Mouse (Mus musculus): Measurements from ENCODE around the gene Ccnjl. TPM values are rescaled to one million over a fixed set of nuclear protein-coding genes. Genes with fewer than 3 reads are reported as not detected.
A peak's percentile ranks its signal among the peaks of the same experiment; 100 is the strongest.

The Ccnjl gene
- polyA plus RNA-seq, 1 experiment from 2014 or later: 32.9 TPM

DNA sequence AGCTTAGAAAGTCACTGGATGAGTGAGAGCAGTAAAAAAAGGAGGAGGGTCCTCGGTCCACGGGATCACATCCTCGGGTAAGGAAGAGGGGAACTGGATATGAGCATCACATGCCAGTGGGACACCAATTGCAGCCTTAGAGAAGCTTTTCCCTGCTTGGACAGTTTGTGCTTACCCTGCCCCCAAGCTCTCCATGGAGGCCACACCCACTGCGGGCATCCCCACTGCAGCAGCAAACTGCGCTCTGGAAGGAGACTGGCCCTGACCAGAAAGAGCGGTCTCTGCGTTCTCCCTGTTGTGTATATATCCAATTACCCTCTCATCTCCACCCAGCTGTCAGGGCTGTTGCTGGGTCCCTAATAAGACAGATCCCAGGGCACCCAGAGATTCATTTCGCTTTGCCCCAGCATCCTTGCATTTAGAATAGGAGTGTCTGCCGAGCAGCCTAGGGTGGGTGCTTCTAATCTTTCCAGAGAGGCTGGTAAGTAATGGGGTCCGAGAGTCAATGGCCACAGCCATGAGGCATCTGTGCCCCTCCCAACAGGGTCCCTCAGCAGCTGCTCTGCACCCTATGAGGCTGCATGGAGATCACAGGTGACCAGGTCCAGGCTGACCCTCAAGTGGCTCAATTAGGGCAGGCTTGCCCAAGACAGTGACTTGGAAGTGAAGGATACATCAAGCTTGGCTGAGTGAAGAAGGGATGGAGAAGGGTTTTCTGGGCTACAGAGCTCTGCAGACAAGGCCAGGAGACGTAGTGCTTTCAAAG, 49.3 kb downstream of the Ccnjl start:
- H3K36me3 ChIP-seq (ENCODE audit: insufficient read depth): peaks cover 24% of the 10 kb centered on the region; the same call in 1 of the 2 replicates

DNA sequence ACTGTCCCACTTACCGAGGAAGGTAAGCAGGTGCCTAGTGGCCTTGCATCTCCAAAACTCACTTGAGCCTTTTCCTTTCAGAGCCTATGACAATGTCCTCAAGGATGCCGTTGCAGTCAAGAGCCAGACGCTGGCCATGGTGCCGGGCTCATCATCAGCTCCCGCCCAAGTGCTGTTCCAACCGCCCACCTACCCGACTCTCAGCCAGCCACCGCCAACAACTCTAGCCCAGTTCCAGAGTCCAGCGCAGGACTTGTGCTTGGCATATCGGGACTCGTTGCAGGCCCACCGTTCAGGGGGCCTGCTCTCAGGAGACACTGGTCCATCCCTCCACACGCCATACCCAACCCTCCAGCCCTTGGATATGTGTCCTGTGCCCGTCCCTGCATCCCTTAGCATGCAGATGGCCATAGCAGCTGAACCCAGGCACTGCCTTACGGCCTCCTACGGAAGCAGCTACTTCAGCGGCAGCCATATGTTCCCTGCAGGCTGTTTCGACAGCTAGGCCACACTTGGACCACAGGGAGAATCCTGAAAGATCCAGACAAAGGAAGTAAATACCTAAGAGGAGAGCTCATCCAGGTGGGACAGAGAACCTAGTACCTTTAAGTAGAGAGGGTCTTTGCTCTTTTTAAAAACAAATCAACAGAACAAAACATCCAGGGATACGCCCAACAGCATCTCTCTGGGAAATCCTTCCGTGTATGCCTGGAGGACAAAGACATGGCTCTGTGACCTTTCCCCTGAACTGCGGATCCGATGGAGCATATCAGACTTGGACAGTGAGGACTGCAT, 56.8 kb downstream of the Ccnjl start:
- 92% methylated on average over 22 of the region's 22 CpGs for WGBS
- Histone ChIP-seq H3K9ac (no peak overlapping the region), H3K36me3 (ENCODE audit: insufficient read depth) (peaks cover 57% of the 10 kb centered on the region), H3K27me3 (ENCODE audit: insufficient read depth, low read length) (no peaks in the 10 kb centered on the region), H3K9me3 (ENCODE audit: low read depth, low read length) (no peaks in the 10 kb centered on the region), H3K27ac (ENCODE audit: low read depth) (no peak overlapping the region), H3K4me3 (ENCODE audit: low read depth, low read length) (no peak overlapping the region), H3K4me2 (no peak overlapping the region), H3K4me1 (ENCODE audit: insufficient read depth) (no peaks in the 10 kb centered on the region)
- TF ChIP-seq CTCF (IDR thresholded peaks at IDR 0.05; ENCODE audit: low read depth): no peak
- ATAC-seq (ENCODE audit: insufficient read depth) (no peak), DNase-seq (no peak)

More for the DNA sequence above, 49.3 kb downstream of the Ccnjl start:
- ATAC-seq (ENCODE audit: insufficient read depth) (no peak), DNase-seq (peak; percentile 14)
- Histone ChIP-seq H3K27me3 (ENCODE audit: insufficient read depth, low read length) (no peaks in the 10 kb centered on the region), H3K4me1 (ENCODE audit: insufficient read depth) (peaks cover 13% of the 10 kb centered on the region; the same call in 1 of the 2 replicates), H3K27ac (ENCODE audit: low read depth) (no peak overlapping the region), H3K4me2 (no peak overlapping the region), H3K4me3 (ENCODE audit: low read depth, low read length) (no peak overlapping the region), H3K9me3 (ENCODE audit: low read depth, low read length) (no peaks in the 10 kb centered on the region), H3K9ac (no peak overlapping the region)
- TF ChIP-seq CTCF (IDR thresholded peaks at IDR 0.05; ENCODE audit: low read depth): no peak
- 70% methylated on average over 11 of the region's 11 CpGs for WGBS

DNA sequence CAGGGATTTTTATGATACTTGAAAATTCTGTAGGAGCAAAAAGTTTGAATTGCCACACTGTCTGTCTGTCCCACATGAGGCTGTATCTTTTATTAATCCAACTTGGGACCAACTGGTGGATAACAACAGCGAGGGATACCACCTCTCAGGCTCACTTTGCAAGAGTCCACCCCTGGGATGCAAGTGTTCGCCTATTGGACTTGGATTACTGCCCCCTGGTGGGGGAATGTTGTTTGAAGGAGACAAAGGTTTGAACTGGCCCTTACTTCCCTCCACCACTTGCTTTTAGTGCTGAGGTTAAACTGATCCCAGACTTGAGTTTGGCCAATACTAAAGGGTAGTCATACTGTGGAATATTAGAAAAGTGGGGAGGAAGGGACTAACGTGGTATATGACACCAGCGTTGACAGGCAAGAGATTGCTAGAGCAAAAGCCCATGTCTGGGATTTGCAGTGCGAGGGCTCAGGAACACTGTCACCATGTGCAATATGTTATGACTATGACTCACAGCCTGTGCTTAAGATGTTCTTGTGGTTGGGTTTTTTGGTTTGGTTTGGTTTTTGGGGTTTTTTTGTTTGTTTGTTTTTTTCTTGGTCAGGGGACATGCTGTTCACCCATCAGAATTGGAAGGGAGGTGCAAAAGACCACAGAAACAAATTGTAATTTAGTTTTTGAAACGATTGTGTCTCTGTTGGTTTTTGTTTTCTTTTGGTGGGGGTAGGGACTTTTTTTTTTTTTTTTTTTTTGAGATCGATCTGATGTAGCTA, 57.9 kb downstream of the Ccnjl start, which contains the start of gene 4933415A04Rik:
4933415A04Rik (plus strand) TSS at position 717 of the 767 bp plus-strand sequence.
- Histone ChIP-seq H3K9me3 (ENCODE audit: low read depth, low read length) (no peaks in the 10 kb centered on the region), H3K36me3 (ENCODE audit: insufficient read depth) (peaks cover 51% of the 10 kb centered on the region), H3K4me3 (ENCODE audit: low read depth, low read length) (no peak within 1 kb of the TSS), H3K9ac (no peak within 1 kb of the TSS), H3K27me3 (ENCODE audit: insufficient read depth, low read length) (no peaks in the 10 kb centered on the region), H3K4me1 (ENCODE audit: insufficient read depth) (no peaks in the 10 kb centered on the region), H3K4me2 (no peak within 1 kb of the TSS), H3K27ac (ENCODE audit: low read depth) (no peak within 1 kb of the TSS)
- TF ChIP-seq CTCF (IDR thresholded peaks at IDR 0.05; ENCODE audit: low read depth): peak; percentile 76
- WGBS: 71% methylated on average over 7 of the region's 7 CpGs
- DNase-seq: peak; percentile 91
- ATAC-seq (ENCODE audit: insufficient read depth): peak; percentile 47; the same call in 1 of the 2 replicates

DNA sequence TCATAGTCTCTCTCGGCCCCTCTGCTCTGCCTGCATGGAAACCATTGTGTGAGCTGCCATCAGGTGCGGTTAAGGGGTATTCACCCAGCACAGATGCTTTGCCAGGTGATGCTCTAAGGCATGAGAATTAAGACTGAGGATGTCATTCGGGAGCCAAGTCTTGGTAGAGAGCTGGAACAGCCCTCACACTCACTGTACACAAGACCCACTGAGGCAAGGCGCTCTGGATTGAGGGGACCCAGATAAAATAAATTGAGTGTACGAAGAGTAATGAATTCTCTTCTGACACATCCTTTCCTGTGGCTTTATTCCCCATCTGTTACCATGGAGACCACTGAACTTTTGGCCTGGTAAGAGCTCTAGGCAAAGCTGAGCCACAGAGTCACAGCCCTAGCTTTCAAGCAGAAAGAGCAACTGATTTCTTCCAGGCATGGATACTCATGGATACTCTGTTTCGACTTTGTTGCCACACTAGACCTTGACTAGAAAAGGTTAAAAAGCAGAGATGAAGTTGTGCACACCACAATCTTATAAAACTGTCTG, 61.0 kb downstream of the Ccnjl start:
- H3K27me3 ChIP-seq (ENCODE audit: insufficient read depth, low read length): no peaks in the 10 kb centered on the region
- no peak overlapping the region for H3K4me3 ChIP-seq (ENCODE audit: low read depth, low read length)
- H3K9ac ChIP-seq: no peak overlapping the region
- no peak for TF ChIP-seq CTCF (IDR thresholded peaks at IDR 0.05; ENCODE audit: low read depth)
- ATAC-seq (ENCODE audit: insufficient read depth): peak; percentile 63
- H3K4me1 ChIP-seq (ENCODE audit: insufficient read depth): no peaks in the 10 kb centered on the region
- WGBS: 35% methylated on average over 6 of the region's 6 CpGs
- peaks cover 31% of the 10 kb centered on the region for H3K36me3 ChIP-seq (ENCODE audit: insufficient read depth)
- peak; percentile 71 for DNase-seq
- no peaks in the 10 kb centered on the region for H3K9me3 ChIP-seq (ENCODE audit: low read depth, low read length)
- 0 out of 2 replicates have a peak overlapping the region, but pooled peaks have one; percentile 20 for H3K27ac ChIP-seq (ENCODE audit: low read depth)
- no peak overlapping the region for H3K4me2 ChIP-seq

DNA sequence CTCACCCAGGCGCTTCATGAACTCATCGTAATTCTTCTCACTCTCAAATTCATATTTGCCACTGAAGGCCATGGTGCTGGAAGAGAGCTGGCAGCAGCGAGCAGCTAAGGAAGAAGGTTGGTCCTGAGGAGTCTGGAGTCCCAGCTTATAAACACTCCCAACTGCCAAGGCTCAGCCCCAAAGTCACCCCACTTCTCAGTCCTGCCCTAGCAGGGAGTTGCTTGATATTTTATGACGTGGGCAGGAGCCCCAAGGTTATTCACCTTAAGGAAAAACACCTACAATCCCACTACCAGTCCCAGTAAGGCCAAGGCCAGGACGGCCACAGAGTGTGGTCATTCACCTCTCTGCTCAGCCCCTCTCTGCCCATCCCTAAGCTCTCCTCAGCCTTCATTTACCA, 72.9 kb downstream of the Ccnjl start, which contains the start of gene Fabp6:
Fabp6 (minus strand) TSS at position 101 of the 400 bp plus-strand sequence.
- WGBS: 80% methylated on average over 5 of the region's 5 CpGs
- no peak for DNase-seq
- Histone ChIP-seq H3K4me3 (ENCODE audit: low read depth, low read length) (no peak within 1 kb of the TSS), H3K4me1 (ENCODE audit: insufficient read depth) (no peaks in the 10 kb centered on the region), H3K9ac (no peak within 1 kb of the TSS), H3K9me3 (ENCODE audit: low read depth, low read length) (no peaks in the 10 kb centered on the region), H3K4me2 (no peak within 1 kb of the TSS), H3K27me3 (ENCODE audit: insufficient read depth, low read length) (no peaks in the 10 kb centered on the region), H3K36me3 (ENCODE audit: insufficient read depth) (no peaks in the 10 kb centered on the region), H3K27ac (ENCODE audit: low read depth) (no peak within 1 kb of the TSS)
- no peak for TF ChIP-seq CTCF (IDR thresholded peaks at IDR 0.05; ENCODE audit: low read depth)
- ATAC-seq (ENCODE audit: insufficient read depth): no peak

DNA sequence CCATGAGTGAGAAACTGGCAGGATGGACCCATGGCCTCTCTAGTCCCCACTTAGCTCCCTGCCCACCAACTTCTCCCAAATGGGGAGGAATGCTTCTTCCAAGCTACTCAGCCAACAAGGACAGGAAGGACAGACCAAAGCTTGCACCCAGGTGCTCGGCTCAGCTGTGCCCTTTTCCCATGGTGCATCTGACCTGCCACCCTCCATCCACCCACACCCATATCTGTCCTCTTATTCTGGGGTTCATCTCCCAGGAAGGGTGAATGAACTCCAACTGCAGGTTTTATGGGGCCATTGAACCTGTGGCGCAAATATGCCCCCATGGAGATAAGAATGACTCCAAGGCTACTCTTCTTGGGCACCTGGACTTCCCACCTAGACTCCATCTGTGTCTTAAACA, 75.6 kb downstream of the Ccnjl start:
- ATAC-seq (ENCODE audit: insufficient read depth) (no peak), DNase-seq (no peak)
- Histone ChIP-seq H3K36me3 (ENCODE audit: insufficient read depth) (no peaks in the 10 kb centered on the region), H3K9me3 (ENCODE audit: low read depth, low read length) (no peaks in the 10 kb centered on the region), H3K4me3 (ENCODE audit: low read depth, low read length) (no peak overlapping the region), H3K27ac (ENCODE audit: low read depth) (no peak overlapping the region), H3K4me2 (no peak overlapping the region), H3K9ac (no peak overlapping the region), H3K4me1 (ENCODE audit: insufficient read depth) (no peaks in the 10 kb centered on the region), H3K27me3 (ENCODE audit: insufficient read depth, low read length) (no peaks in the 10 kb centered on the region)
- 82% methylated on average over 2 of the region's 2 CpGs for WGBS
- no peak for TF ChIP-seq CTCF (IDR thresholded peaks at IDR 0.05; ENCODE audit: low read depth)

Data from lung, embryonic 14.5 days (tissue).